Mouse (Mus musculus) G1E (cell line): ENCODE data around the gene Adgrb2. TPM values are rescaled to one million over a fixed set of nuclear protein-coding genes. Genes with fewer than 3 reads are reported as not detected.

ENCODE experiments used
- ATAC-seq: 2 replicates; pipeline ENCODE4 v1.8.0; 2016; ENCODE audit warnings: mild to moderate bottlenecking; ENCODE audit not compliant: insufficient number of reproducible peaks, poor library complexity, low FRiP score, severe bottlenecking; ENCODE audit errors: extremely low read depth
- DNase-seq: peaks from one replicate; pipeline ENCODE4 v3.0.0; 2012; ENCODE audit warnings: low spot score
- H3K27me3 ChIP-seq: 2 replicates; pipeline ENCODE4 v1.6.1; 2012; ENCODE audit warnings: mild to moderate bottlenecking, low read length, inconsistent platforms; ENCODE audit not compliant: insufficient read depth
- H3K36me3 ChIP-seq: replicated peaks from 2 replicates; pipeline ENCODE3; 2012; ENCODE audit warnings: mild to moderate bottlenecking, inconsistent platforms
- H3K4me1 ChIP-seq: 2 replicates; pipeline ENCODE4 v1.6.1; 2012; ENCODE audit warnings: low read depth, low read length, inconsistent platforms, mixed read lengths; ENCODE audit not compliant: insufficient read depth
- H3K4me3 ChIP-seq: 2 replicates; pipeline ENCODE4 v1.5.1; 2012; ENCODE audit warnings: low read depth, mild to moderate bottlenecking, inconsistent platforms, low read length, moderate library complexity, mixed read lengths
- H3K9me3 ChIP-seq: replicated peaks from 2 replicates; pipeline ENCODE4 v1.6.1; 2012; ENCODE audit warnings: inconsistent platforms
- CTCF ChIP-seq: IDR thresholded peaks from 2 replicates; pipeline ENCODE4 v1.5.1; 2012; ENCODE audit warnings: low read depth, low read length, inconsistent platforms, mixed read lengths
- GATA1 ChIP-seq: IDR thresholded peaks from 2 replicates; pipeline ENCODE4 v1.6.1; 2012; ENCODE audit warnings: borderline replicate concordance, low read length, inconsistent platforms, mixed read lengths
- GATA2 ChIP-seq: IDR thresholded peaks from 2 replicates; pipeline ENCODE4 v1.6.1; 2012; ENCODE audit warnings: low read depth, low read length, inconsistent platforms, borderline replicate concordance
- POLR2AphosphoS5 ChIP-seq: IDR thresholded peaks from 2 replicates; pipeline ENCODE4 v1.6.1; 2012; ENCODE audit warnings: low read depth, low read length, inconsistent platforms; ENCODE audit not compliant: insufficient replicate concordance
- TAL1 ChIP-seq: conservative IDR thresholded peaks from 2 replicates; pipeline ENCODE4 v1.6.1; 2012; ENCODE audit warnings: low read depth, low read length, inconsistent platforms, mixed read lengths
- polyA plus RNA-seq: library from polyadenylated mRNA; stranded (reverse); fragments of >175 nt; gene quantifications from 2 replicates; pipeline ENCODE4 v1.2.3, GENCODE M21; 2012
- total RNA-seq, 2 experiments: library from RNA; stranded (forward) in 1 of 2; stranded (reverse) in 1 of 2; fragments of 200-1000 nt in 1 of 2; fragments of >200 nt in 1 of 2; fragmentation: Nextera tagmentation in 1 of 2; gene quantifications; 2 replicates each; pipeline ENCODE4 v1.2.3; 2014 to 2017

Gene Adgrb2
- total and polyA plus RNA-seq, 3 experiments = 0.71 TPM; not detected in 2

GRCm38 (mm10) chr4:130013111-130013510 is 28.4 kb downstream of the Adgrb2 start:
- H3K9me3 ChIP-seq = no peaks in the 10 kb centered on the region
- H3K4me1 ChIP-seq = no peaks in the 10 kb centered on the region
- no peak for ATAC-seq
- no peaks in the 10 kb centered on the region for H3K36me3 ChIP-seq
- DNase-seq = no peak
- no peak overlapping the region for H3K4me3 ChIP-seq
- no peak for TF ChIP-seq CTCF
- TF ChIP-seq GATA2 = no peak
- no peak for TF ChIP-seq GATA1
- no peak for TF ChIP-seq TAL1
- TF ChIP-seq POLR2AphosphoS5 = no peak
- peaks cover 27% of the 10 kb centered on the region; the same call in 1 of the 2 replicates for H3K27me3 ChIP-seq

DNA sequence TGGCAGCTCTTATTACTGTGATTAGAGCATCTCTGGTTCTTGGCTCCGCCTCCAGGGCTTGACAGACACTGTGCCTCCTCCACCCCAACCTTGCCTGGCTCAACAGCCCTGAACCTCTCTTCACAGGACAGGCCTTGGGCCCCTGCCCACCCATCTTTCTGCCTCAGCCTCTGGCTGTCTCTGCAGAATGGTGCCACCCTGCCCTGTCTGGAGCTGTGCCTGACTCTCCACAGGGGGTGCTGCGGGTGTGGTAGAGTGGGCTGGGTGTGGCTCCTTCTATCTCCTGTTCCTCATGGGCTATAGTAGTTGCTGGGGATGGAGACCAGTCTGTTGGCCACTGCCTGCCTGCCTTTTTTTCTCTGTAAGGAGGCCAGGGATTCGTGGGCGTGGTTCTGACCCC is 31.3 kb downstream of the Adgrb2 start:
- no peaks in the 10 kb centered on the region for H3K4me1 ChIP-seq
- ATAC-seq (no peak), DNase-seq (no peak)
- no peaks in the 10 kb centered on the region for H3K9me3 ChIP-seq
- no peaks in the 10 kb centered on the region for H3K36me3 ChIP-seq
- no peak for TF ChIP-seq GATA1
- TF ChIP-seq TAL1 = no peak
- TF ChIP-seq GATA2 = no peak
- TF ChIP-seq CTCF = no peak
- no peak for TF ChIP-seq POLR2AphosphoS5
- peaks cover 17% of the 10 kb centered on the region for H3K27me3 ChIP-seq
- no peak overlapping the region for H3K4me3 ChIP-seq

DNA sequence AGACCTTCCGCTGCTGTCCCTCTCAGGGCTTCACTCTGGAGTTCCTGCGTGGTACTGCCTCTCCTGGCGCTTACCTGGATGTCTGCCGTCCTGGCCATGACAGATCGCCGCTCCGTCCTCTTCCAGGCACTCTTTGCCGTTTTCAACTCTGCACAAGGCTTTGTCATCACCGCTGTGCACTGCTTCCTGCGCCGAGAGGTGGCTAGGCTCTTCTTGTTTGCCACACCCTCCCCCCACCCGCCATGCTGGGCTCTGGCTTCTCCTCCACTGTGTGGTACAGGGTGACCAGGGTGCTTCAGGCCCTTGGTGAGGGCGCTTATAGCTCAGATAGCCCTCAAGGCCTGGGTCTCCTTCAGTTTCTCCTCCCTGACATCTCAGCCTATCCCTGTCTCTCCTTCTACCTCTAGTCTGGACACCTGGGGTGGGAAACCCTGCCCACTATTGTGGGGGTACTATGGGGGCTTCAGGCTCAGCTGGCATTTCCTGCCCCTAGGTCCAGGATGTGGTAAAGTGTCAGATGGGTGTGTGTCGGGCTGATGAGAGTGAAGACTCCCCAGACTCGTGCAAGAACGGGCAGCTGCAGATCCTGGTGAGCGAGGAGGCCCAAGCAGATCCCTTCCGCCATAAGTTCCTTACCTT is 32.5 kb downstream of the Adgrb2 start:
- H3K27me3 ChIP-seq = peaks cover 16% of the 10 kb centered on the region
- no peak for DNase-seq
- no peak overlapping the region for H3K4me3 ChIP-seq
- H3K9me3 ChIP-seq = no peaks in the 10 kb centered on the region
- no peaks in the 10 kb centered on the region for H3K4me1 ChIP-seq
- ATAC-seq = no peak
- no peaks in the 10 kb centered on the region for H3K36me3 ChIP-seq
- no peak for TF ChIP-seq GATA1
- no peak for TF ChIP-seq TAL1
- no peak for TF ChIP-seq GATA2
- no peak for TF ChIP-seq POLR2AphosphoS5
- no peak for TF ChIP-seq CTCF

DNA sequence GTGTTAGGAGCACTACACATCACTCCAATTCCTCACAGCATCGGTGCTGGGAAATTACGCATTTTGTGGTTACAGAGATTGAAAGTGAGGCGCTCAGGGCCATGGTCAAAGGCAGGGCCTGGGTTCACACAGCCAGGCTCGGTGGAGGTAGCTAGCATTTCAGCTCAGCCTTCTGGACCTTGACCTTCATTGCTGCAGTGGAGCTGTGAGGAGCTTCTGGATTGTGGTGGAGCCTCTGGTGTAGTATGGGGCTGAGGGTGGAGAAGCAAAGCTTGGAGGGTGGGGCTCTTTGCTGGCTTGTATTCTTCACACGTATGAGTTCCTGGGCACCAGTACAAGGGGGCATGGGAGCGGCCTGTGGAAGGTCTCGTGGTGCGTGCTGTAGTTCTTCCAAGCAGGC is 38.3 kb downstream of the Adgrb2 start:
- Histone ChIP-seq H3K36me3 (no peaks in the 10 kb centered on the region), H3K4me3 (no peak overlapping the region), H3K4me1 (no peaks in the 10 kb centered on the region), H3K9me3 (no peaks in the 10 kb centered on the region), H3K27me3 (no peaks in the 10 kb centered on the region; the same call in none of the 2 replicates)
- ATAC-seq = no peak
- TF ChIP-seq GATA2 = no peak
- no peak for TF ChIP-seq CTCF
- no peak for TF ChIP-seq TAL1
- TF ChIP-seq GATA1 = no peak
- TF ChIP-seq POLR2AphosphoS5 = no peak
- no peak for DNase-seq

DNA sequence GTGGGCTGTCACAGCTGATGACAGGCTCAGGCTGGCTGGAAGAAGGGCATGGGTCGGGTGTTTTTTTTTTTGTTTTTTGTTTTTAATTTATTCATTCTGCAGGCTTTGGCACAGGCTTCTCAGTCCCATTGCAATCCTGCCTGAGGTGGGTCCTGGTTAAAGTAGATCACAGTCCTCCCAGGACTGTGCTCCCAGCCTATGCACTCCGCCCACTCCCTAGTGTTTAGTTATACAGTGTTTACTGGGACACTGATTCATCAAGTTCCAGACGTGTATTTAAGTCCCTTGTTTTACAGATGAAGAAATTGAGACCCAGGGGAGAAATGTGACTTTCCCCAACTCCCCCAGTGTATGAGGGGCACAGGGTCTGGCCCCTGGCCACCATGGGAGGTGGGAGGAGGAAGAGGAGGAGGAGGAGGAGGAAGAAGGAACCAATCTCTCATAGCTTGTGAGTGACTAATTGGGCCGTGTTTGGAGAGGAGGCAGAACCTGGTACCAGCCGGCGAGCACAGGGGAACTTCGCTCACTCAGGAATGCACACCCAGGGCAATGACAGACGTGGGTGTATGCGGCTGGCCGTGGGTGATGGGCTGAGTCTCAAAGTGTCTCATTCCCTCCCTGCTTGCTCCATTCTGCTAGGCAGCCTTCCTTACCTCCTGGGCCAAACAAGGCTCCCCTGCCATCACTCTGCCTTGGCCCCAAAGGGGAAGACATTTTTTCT is 39.0 kb downstream of the Adgrb2 start:
- Histone ChIP-seq H3K27me3 (no peaks in the 10 kb centered on the region; the same call in none of the 2 replicates), H3K36me3 (no peaks in the 10 kb centered on the region), H3K4me3 (no peak overlapping the region), H3K4me1 (no peaks in the 10 kb centered on the region), H3K9me3 (no peaks in the 10 kb centered on the region)
- DNase-seq = no peak
- no peak for ATAC-seq
- TF ChIP-seq CTCF (no peak), TAL1 (no peak), POLR2AphosphoS5 (no peak), GATA2 (no peak), GATA1 (no peak)

DNA sequence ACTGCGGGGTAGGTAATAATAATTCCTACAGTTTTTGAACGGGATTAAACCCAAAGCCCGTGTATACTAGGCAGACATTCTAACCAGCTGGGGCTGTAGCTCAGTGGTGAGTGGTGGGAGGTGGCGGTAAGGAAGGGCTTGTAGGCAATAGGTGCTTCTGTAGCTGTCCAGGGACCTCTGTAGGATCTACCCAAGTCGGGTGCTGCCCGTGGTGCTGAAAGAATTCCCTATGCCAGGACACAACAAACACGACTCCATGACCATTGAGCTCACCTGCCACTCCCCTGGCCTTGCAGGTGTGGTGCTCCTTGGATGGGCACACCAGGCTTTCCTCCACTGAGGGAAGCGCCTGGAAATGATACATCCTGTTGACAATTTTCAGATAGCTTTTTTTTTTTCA is 40.9 kb downstream of the Adgrb2 start:
- ATAC-seq = no peak

More for the DNA sequence above, 40.9 kb downstream of the Adgrb2 start:
- no peak for DNase-seq
- Histone ChIP-seq H3K4me1 (no peaks in the 10 kb centered on the region), H3K36me3 (no peaks in the 10 kb centered on the region), H3K9me3 (no peaks in the 10 kb centered on the region), H3K4me3 (no peak overlapping the region), H3K27me3 (no peaks in the 10 kb centered on the region)
- TF ChIP-seq POLR2AphosphoS5 (no peak), GATA2 (no peak), GATA1 (no peak), TAL1 (no peak), CTCF (no peak)
